Mouse (Mus musculus) lung, adult 2 months (tissue): Measurements from ENCODE around the gene Pole3.

Source experiments
- CTCF ChIP-seq: fragments of 200-500 bp; IDR thresholded peaks from 2 replicates; pipeline ENCODE4 v1.5.1; 2011; ENCODE audit warnings: mild to moderate bottlenecking, low read length, control low read depth; ENCODE audit not compliant: insufficient read depth
- POLR2A ChIP-seq: fragments of 200-500 bp; IDR thresholded peaks from 2 replicates; pipeline ENCODE4 v1.6.1; 2011; ENCODE audit warnings: low read depth, mild to moderate bottlenecking, control low read depth, low read length, borderline replicate concordance; ENCODE audit errors: extremely low read depth

- TF ChIP-seq CTCF, result no peak
- TF ChIP-seq POLR2A, result no peak
Measured at GRCm38 (mm10) chr4:62568359-62568758, 43.5 kb upstream of the Pole3 start.
